Mouse (Mus musculus) kidney, adult 10 weeks (tissue): Measurements from ENCODE around the gene Acvr1. TPM values are rescaled to one million over a fixed set of nuclear protein-coding genes. Genes with fewer than 3 reads are reported as not detected.

Source experiments
- polyA plus RNA-seq: library from polyadenylated mRNA; stranded (reverse); fragments of 350-450 nt; fragmentation: Illumina TruSeq; extraction: RNeasy Lipid Tissue Mini Kit (QIAGEN cat#74804); gene quantifications from one replicate; pipeline ENCODE4 v1.2.3, GENCODE M21; 2014; ENCODE audit warnings: low read depth, low replicate concordance

Gene Acvr1
- 9.7 TPM for polyA plus RNA-seq

GRCm38 (mm10) chr2:58567066-58567810 lies at the start of gene Acvr1, which contains the start of gene Upp2:
TSS of gene Acvr1 (minus strand) at chr2:58567157.
TSS of gene Upp2 (plus strand) at chr2:58567298.

GRCm38 (mm10) chr2:58469816-58470215 lies 97.1 kb downstream of the Acvr1 start, which contains the start of gene Gm17409:
TSS of gene Gm17409 (plus strand) at chr2:58470116.

GRCm38 (mm10) chr2:58357414-58358131 lies 209.4 kb downstream of the Acvr1 start, which contains the start of gene Acvr1c:
TSS of gene Acvr1c (minus strand) at chr2:58357895.

Other genes starting within 250 kb of the Acvr1 start
- gene Acvr1c, start 209.3 kb downstream of the Acvr1 start, polyA plus RNA-seq, result 0.24 TPM
- gene Gm17409, start 97.0 kb downstream of the Acvr1 start, polyA plus RNA-seq, result not detected
- gene Upp2, start 141 bp upstream of the Acvr1 start, polyA plus RNA-seq, result 8.5 TPM